Mouse (Mus musculus): ENCODE measurements at regions not wholly inside any gene's neighbourhood (a gene's known extent, or its start where the extent isn't known, plus 50 kb on each side); places are given as distances from the start of the nearest gene placed in this dataset.

DNA sequence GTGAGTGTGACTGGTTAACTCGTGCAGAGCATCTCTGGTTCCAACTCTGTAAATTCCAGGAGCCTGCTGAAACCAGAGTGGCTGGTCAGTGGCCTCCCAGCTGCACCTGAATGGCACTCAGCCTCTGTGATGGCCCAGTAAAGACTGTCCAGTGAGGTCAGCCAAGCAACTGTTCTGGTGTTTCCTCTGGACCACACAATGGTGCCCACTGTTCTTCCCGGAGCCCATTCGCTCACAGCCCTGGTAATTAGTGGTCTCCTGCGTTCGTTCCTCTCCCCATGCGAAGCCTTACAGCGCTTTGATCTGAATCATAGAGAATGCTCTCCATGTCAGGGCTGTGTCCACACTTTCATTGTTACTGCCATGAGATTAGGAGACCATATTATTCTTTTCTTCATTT, 75.5 kb downstream of the Enkur start:
- DNase-seq (ENCODE audit: low read depth, low spot score) = no peak
- no peaks in the 10 kb centered on the region for H3K36me3 ChIP-seq (ENCODE audit: control insufficient read depth, insufficient read depth, low read length, poor library complexity, severe bottlenecking)
- no peak overlapping the region for H3K4me3 ChIP-seq (ENCODE audit: insufficient read depth in 1 of 2, low read depth in 1 of 2, low read length in 2 of 2, poor library complexity in 1 of 2, severe bottlenecking in 1 of 2)
- TF ChIP-seq CHD2 (IDR thresholded peaks at IDR 0.05; ENCODE audit: low read depth, low read length) (no peak), ZNF384 (IDR thresholded peaks at IDR 0.05; ENCODE audit: low read depth, low read length) (no peak), MAFK (IDR thresholded peaks at IDR 0.05; ENCODE audit: insufficient read depth, low read depth, low read length) (no peak), ZC3H11A (IDR thresholded peaks at IDR 0.05; ENCODE audit: borderline replicate concordance, low read depth, low read length) (no peak), HCFC1 (IDR thresholded peaks at IDR 0.05; ENCODE audit: borderline replicate concordance, insufficient read depth, low read length) (no peak)
- no peak overlapping the region for H3K9ac ChIP-seq (ENCODE audit: insufficient read depth, low read depth, low read length, poor library complexity, severe bottlenecking)
- H3K4me1 ChIP-seq (ENCODE audit: control insufficient read depth in 2 of 2, insufficient read depth in 2 of 2, low read length in 2 of 2, poor library complexity in 1 of 2) = no peaks in the 10 kb centered on the region
- H3K9me3 ChIP-seq (ENCODE audit: control insufficient read depth, insufficient read depth, low read depth, low read length) = no peaks in the 10 kb centered on the region
- H3K27ac ChIP-seq (ENCODE audit: insufficient read depth, low read depth, low read length, poor library complexity, severe bottlenecking) = no peak overlapping the region
- in situ Hi-C loops (cut with MboI; ENCODE audit: low sequenced_read_pairs in 2 of 2, unreplicated experiment in 2 of 2) = no loop called here

DNA sequence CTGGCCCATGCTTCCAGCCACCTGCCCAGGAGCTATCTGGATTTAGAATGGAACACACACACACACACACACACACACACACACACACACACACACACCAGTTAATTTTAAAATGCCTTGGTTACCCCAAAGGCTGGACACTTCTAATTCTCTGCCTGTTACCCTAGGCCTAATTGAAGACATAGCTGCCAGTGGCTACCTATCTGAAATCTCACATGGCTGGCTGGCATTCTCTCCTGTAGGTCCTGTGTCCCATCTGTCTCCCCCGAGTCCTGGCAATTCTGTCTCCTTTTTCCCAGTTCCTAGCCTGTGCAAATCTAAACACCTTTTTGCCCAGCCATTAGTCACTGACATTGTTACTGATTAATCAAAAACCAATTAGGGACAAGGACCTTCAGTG, 78.6 kb downstream of the Enkur start:
- H3K36me3 ChIP-seq (ENCODE audit: control insufficient read depth, insufficient read depth, low read length, poor library complexity, severe bottlenecking) = no peaks in the 10 kb centered on the region
- no peak overlapping the region for H3K9ac ChIP-seq (ENCODE audit: insufficient read depth, low read depth, low read length, poor library complexity, severe bottlenecking)
- H3K9me3 ChIP-seq (ENCODE audit: control insufficient read depth, insufficient read depth, low read depth, low read length) = no peaks in the 10 kb centered on the region
- no peak for TF ChIP-seq MAFK (IDR thresholded peaks at IDR 0.05; ENCODE audit: insufficient read depth, low read depth, low read length)
- no peak for TF ChIP-seq CHD2 (IDR thresholded peaks at IDR 0.05; ENCODE audit: low read depth, low read length)
- TF ChIP-seq ZC3H11A (IDR thresholded peaks at IDR 0.05; ENCODE audit: borderline replicate concordance, low read depth, low read length) = no peak
- no peak overlapping the region for H3K4me3 ChIP-seq (ENCODE audit: insufficient read depth in 1 of 2, low read depth in 1 of 2, low read length in 2 of 2, poor library complexity in 1 of 2, severe bottlenecking in 1 of 2)
- in situ Hi-C loops (cut with MboI; ENCODE audit: low sequenced_read_pairs in 2 of 2, unreplicated experiment in 2 of 2) = no loop called here
- H3K27ac ChIP-seq (ENCODE audit: insufficient read depth, low read depth, low read length, poor library complexity, severe bottlenecking) = no peak overlapping the region
- H3K4me1 ChIP-seq (ENCODE audit: control insufficient read depth in 2 of 2, insufficient read depth in 2 of 2, low read length in 2 of 2, poor library complexity in 1 of 2) = no peaks in the 10 kb centered on the region
- no peak for DNase-seq (ENCODE audit: low read depth, low spot score)

DNA sequence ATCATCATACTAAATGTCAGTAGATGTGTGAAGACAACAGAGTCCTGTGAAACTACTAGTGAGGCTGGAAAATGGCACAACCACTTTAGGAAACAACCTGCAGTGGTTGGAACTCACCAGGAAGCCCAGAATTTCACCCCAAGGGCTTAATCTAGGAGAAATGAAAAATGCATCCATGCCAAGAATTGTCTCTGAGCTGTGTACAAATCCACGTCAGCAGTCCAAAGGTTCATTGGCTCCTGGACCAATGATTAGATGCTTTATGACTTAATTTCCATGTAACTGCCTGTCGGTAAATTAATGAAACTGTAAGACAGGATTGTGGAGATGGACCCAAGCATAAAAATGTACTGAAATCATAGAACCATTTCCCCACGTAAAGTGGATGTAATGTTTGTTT, 82.7 kb downstream of the Enkur start:
- H3K27ac ChIP-seq (ENCODE audit: insufficient read depth, low read depth, low read length, poor library complexity, severe bottlenecking) = no peak overlapping the region
- H3K9me3 ChIP-seq (ENCODE audit: control insufficient read depth, insufficient read depth, low read depth, low read length) = no peaks in the 10 kb centered on the region
- H3K4me1 ChIP-seq (ENCODE audit: control insufficient read depth in 2 of 2, insufficient read depth in 2 of 2, low read length in 2 of 2, poor library complexity in 1 of 2) = no peaks in the 10 kb centered on the region
- no peak overlapping the region for H3K9ac ChIP-seq (ENCODE audit: insufficient read depth, low read depth, low read length, poor library complexity, severe bottlenecking)
- in situ Hi-C loops (cut with MboI; ENCODE audit: low sequenced_read_pairs in 2 of 2, unreplicated experiment in 2 of 2) = no loop called here
- H3K36me3 ChIP-seq (ENCODE audit: control insufficient read depth, insufficient read depth, low read length, poor library complexity, severe bottlenecking) = no peaks in the 10 kb centered on the region
- TF ChIP-seq MAFK (IDR thresholded peaks at IDR 0.05; ENCODE audit: insufficient read depth, low read depth, low read length) = no peak
- TF ChIP-seq CHD2 (IDR thresholded peaks at IDR 0.05; ENCODE audit: low read depth, low read length) = no peak
- no peak for TF ChIP-seq ZNF384 (IDR thresholded peaks at IDR 0.05; ENCODE audit: low read depth, low read length)
- no peak for TF ChIP-seq ZC3H11A (IDR thresholded peaks at IDR 0.05; ENCODE audit: borderline replicate concordance, low read depth, low read length)
- no peak for TF ChIP-seq HCFC1 (IDR thresholded peaks at IDR 0.05; ENCODE audit: borderline replicate concordance, insufficient read depth, low read length)
- no peak overlapping the region for H3K4me3 ChIP-seq (ENCODE audit: insufficient read depth in 1 of 2, low read depth in 1 of 2, low read length in 2 of 2, poor library complexity in 1 of 2, severe bottlenecking in 1 of 2)
- DNase-seq (ENCODE audit: low read depth, low spot score) = no peak

DNA sequence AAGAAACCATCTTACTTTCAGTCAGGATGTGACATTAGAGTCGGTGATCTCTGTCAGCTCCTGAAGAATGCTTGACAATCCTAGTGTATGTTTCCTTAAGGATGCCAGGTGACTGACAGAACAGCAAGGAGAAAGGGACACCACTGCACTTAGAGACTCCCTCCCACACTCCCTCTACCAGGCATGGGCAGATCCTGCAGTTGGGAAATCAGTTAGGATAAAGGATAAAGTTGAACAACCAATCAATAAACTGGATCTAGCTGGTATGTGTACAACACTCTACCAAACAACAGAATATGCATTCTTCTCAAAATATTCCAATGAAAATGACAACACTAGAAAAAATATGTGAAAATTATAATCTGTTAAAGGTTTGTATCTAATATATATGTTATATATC, 83.5 kb downstream of the Enkur start:
- in situ Hi-C loops (cut with MboI; ENCODE audit: low sequenced_read_pairs in 2 of 2, unreplicated experiment in 2 of 2) = no loop called here
- no peak for DNase-seq (ENCODE audit: low read depth, low spot score)
- H3K9me3 ChIP-seq (ENCODE audit: control insufficient read depth, insufficient read depth, low read depth, low read length) = no peaks in the 10 kb centered on the region
- H3K4me3 ChIP-seq (ENCODE audit: insufficient read depth in 1 of 2, low read depth in 1 of 2, low read length in 2 of 2, poor library complexity in 1 of 2, severe bottlenecking in 1 of 2) = no peak overlapping the region
- H3K27ac ChIP-seq (ENCODE audit: insufficient read depth, low read depth, low read length, poor library complexity, severe bottlenecking) = no peak overlapping the region
- H3K4me1 ChIP-seq (ENCODE audit: control insufficient read depth in 2 of 2, insufficient read depth in 2 of 2, low read length in 2 of 2, poor library complexity in 1 of 2) = no peaks in the 10 kb centered on the region
- no peak overlapping the region for H3K9ac ChIP-seq (ENCODE audit: insufficient read depth, low read depth, low read length, poor library complexity, severe bottlenecking)
- no peaks in the 10 kb centered on the region for H3K36me3 ChIP-seq (ENCODE audit: control insufficient read depth, insufficient read depth, low read length, poor library complexity, severe bottlenecking)
- no peak for TF ChIP-seq MAFK (IDR thresholded peaks at IDR 0.05; ENCODE audit: insufficient read depth, low read depth, low read length)
- no peak for TF ChIP-seq ZC3H11A (IDR thresholded peaks at IDR 0.05; ENCODE audit: borderline replicate concordance, low read depth, low read length)
- no peak for TF ChIP-seq ZNF384 (IDR thresholded peaks at IDR 0.05; ENCODE audit: low read depth, low read length)
- no peak for TF ChIP-seq CHD2 (IDR thresholded peaks at IDR 0.05; ENCODE audit: low read depth, low read length)
- no peak for TF ChIP-seq HCFC1 (IDR thresholded peaks at IDR 0.05; ENCODE audit: borderline replicate concordance, insufficient read depth, low read length)

DNA sequence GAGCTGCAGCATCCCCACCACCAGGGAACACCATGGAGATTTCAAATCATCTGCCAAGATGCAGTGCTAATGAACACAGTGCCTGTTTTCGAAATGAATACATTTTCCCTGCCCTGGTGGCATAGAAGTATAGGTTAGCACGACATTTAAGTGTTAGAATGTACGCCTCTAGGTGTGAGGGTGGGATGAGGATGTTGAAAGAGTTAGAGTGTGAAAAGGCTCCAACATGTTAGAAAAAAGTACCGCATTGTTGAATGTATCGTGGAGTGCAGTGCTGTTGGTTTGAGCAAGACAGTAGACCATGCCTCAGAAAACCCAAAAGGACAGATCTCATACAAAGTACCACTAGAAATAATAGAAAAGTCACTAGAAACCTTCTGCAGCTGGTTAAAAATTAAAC, 88.3 kb downstream of the Enkur start:
- Histone ChIP-seq H3K4me1 (ENCODE audit: control insufficient read depth in 2 of 2, insufficient read depth in 2 of 2, low read length in 2 of 2, poor library complexity in 1 of 2) (no peaks in the 10 kb centered on the region), H3K9me3 (ENCODE audit: control insufficient read depth, insufficient read depth, low read depth, low read length) (no peaks in the 10 kb centered on the region), H3K9ac (ENCODE audit: insufficient read depth, low read depth, low read length, poor library complexity, severe bottlenecking) (no peak overlapping the region), H3K36me3 (ENCODE audit: control insufficient read depth, insufficient read depth, low read length, poor library complexity, severe bottlenecking) (no peaks in the 10 kb centered on the region), H3K4me3 (ENCODE audit: insufficient read depth in 1 of 2, low read depth in 1 of 2, low read length in 2 of 2, poor library complexity in 1 of 2, severe bottlenecking in 1 of 2) (no peak overlapping the region), H3K27ac (ENCODE audit: insufficient read depth, low read depth, low read length, poor library complexity, severe bottlenecking) (no peak overlapping the region)
- DNase-seq (ENCODE audit: low read depth, low spot score) = no peak
- TF ChIP-seq HCFC1 (IDR thresholded peaks at IDR 0.05; ENCODE audit: borderline replicate concordance, insufficient read depth, low read length) = no peak
- no peak for TF ChIP-seq ZC3H11A (IDR thresholded peaks at IDR 0.05; ENCODE audit: borderline replicate concordance, low read depth, low read length)
- TF ChIP-seq ZNF384 (IDR thresholded peaks at IDR 0.05; ENCODE audit: low read depth, low read length) = no peak
- no peak for TF ChIP-seq CHD2 (IDR thresholded peaks at IDR 0.05; ENCODE audit: low read depth, low read length)
- TF ChIP-seq MAFK (IDR thresholded peaks at IDR 0.05; ENCODE audit: insufficient read depth, low read depth, low read length) = no peak
- in situ Hi-C loops (cut with MboI; ENCODE audit: low sequenced_read_pairs in 2 of 2, unreplicated experiment in 2 of 2) = no loop called here

Measured in ES-E14 (cell line).